Comparison of ENCODE assay signal across 23 mouse cellular contexts in the genomic region with DNA sequence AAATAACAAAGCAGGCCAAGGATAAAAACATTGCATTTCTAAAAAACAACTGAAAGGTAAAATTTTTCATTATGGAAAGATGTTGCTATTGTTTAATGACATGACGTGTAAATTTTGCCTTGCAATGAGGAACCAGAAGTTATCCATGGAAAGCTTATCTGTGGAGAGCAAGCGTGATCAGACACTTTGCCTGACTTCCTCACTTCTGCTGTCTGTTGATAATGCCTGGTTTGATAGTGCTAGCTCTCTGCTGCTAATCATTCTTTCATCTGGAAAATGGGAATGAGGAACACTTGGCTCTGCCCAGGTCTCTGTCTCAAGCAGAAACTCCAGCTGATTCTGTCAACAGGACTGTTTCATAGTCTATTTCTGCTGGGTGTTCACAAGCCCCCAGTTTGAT. TPM values are rescaled to one million over a fixed set of nuclear protein-coding genes. Genes with fewer than 3 reads are reported as not detected.
DNase-seq lines count a peak whose midpoint lies in the region; ATAC-seq and TF ChIP-seq lines count a peak whose summit lies in the region.
"Had no signal": no experiment of that assay in that cellular context is flagged by ENCODE, and none has a peak within 500 bp of the region (broad histone marks: within the 10 kb centered on the region; RNA-seq: fewer than 3 reads in every experiment).

No protein-coding gene starts in this region.

- no peaks in the 10 kb centered on the region for H3K36me3 ChIP-seq in liver, embryonic 12.5 days
- H3K36me3 ChIP-seq in liver, postnatal 0 days (replicated peaks; ENCODE audit: insufficient read depth, low read length), result no peaks in the 10 kb centered on the region
- H3K36me3 ChIP-seq in liver, embryonic 13.5 days, result no peaks in the 10 kb centered on the region
- H3K36me3 ChIP-seq in kidney, embryonic 15.5 days, result no peaks in the 10 kb centered on the region
- H3K36me3 ChIP-seq: embryonic facial prominence, embryonic 13.5 days; embryonic facial prominence, embryonic 15.5 days; forebrain, embryonic 10.5 days; forebrain, embryonic 12.5 days had no signal

- 12% methylated on average over 2 of the region's 2 CpGs for WGBS in liver, embryonic 12.5 days (ENCODE audit: insufficient replicate concordance)
- WGBS in liver, postnatal 0 days (ENCODE audit: insufficient replicate concordance), result 32% methylated on average over 2 of the region's 2 CpGs
- WGBS in liver, embryonic 13.5 days (ENCODE audit: insufficient replicate concordance), result 15% methylated on average over 2 of the region's 2 CpGs
- WGBS in kidney, embryonic 15.5 days, result 86% methylated on average over 2 of the region's 2 CpGs

- ATAC-seq in liver, embryonic 12.5 days, result peak; percentile 69; the same call in 1 of the 2 replicates
- no peak for ATAC-seq in liver, postnatal 0 days
- ATAC-seq in liver, embryonic 13.5 days (ENCODE audit: low read depth), result peak; percentile 57; the same call in 1 of the 2 replicates
- ATAC-seq in kidney, embryonic 15.5 days (replicated peaks; ENCODE audit: low FRiP score), result no peak
- ATAC-seq: forebrain, embryonic 14.5 days; forebrain, embryonic 16.5 days had no signal

- no peaks in the 10 kb centered on the region for H3K9me3 ChIP-seq in liver, embryonic 12.5 days (replicated peaks)
- H3K9me3 ChIP-seq in liver, postnatal 0 days (ENCODE audit: low read length), result no peaks in the 10 kb centered on the region
- H3K9me3 ChIP-seq in liver, embryonic 13.5 days (replicated peaks), result no peaks in the 10 kb centered on the region
- H3K9me3 ChIP-seq in kidney, embryonic 15.5 days (replicated peaks), result no peaks in the 10 kb centered on the region
- H3K9me3 ChIP-seq: embryonic facial prominence, embryonic 13.5 days; embryonic facial prominence, embryonic 15.5 days; forebrain, embryonic 10.5 days; forebrain, embryonic 12.5 days had no signal

- TF ChIP-seq EP300 in liver, postnatal 0 days (IDR thresholded peaks at IDR 0.05; ENCODE audit: low read depth), result no peak

- no peak overlapping the region for H3K4me2 ChIP-seq in liver, embryonic 12.5 days
- no peak overlapping the region for H3K4me2 ChIP-seq in liver, postnatal 0 days (ENCODE audit: low read depth, low read length)
- H3K4me2 ChIP-seq in liver, embryonic 13.5 days, result no peak overlapping the region
- no peak overlapping the region for H3K4me2 ChIP-seq in kidney, embryonic 15.5 days
- H3K4me2 ChIP-seq: embryonic facial prominence, embryonic 13.5 days; embryonic facial prominence, embryonic 15.5 days; forebrain, embryonic 12.5 days had no signal

- no peaks in the 10 kb centered on the region for H3K27me3 ChIP-seq in liver, embryonic 12.5 days (replicated peaks)
- H3K27me3 ChIP-seq in liver, postnatal 0 days (ENCODE audit: insufficient read depth, low read length), result no peaks in the 10 kb centered on the region
- H3K27me3 ChIP-seq in liver, embryonic 13.5 days, result no peaks in the 10 kb centered on the region
- no peaks in the 10 kb centered on the region for H3K27me3 ChIP-seq in kidney, embryonic 15.5 days
- H3K27me3 ChIP-seq: embryonic facial prominence, embryonic 13.5 days; embryonic facial prominence, embryonic 15.5 days; forebrain, embryonic 12.5 days had no signal

- peaks cover 28% of the 10 kb centered on the region for H3K4me1 ChIP-seq in liver, embryonic 12.5 days
- no peaks in the 10 kb centered on the region for H3K4me1 ChIP-seq in liver, postnatal 0 days (ENCODE audit: insufficient read depth)
- H3K4me1 ChIP-seq in liver, embryonic 13.5 days (replicated peaks), result peaks cover 13% of the 10 kb centered on the region
- H3K4me1 ChIP-seq in kidney, embryonic 15.5 days, result no peaks in the 10 kb centered on the region; the same call in 1 of the 2 replicates
- H3K4me1 ChIP-seq: embryonic facial prominence, embryonic 13.5 days; embryonic facial prominence, embryonic 15.5 days; forebrain, embryonic 10.5 days; forebrain, embryonic 12.5 days had no signal

- no peak for DNase-seq in liver, postnatal 0 days
- DNase-seq in MEL-GATA-1-ER (ENCODE audit: extremely low read depth, low read depth), result peak; percentile 35
- DNase-seq in liver, embryonic 13.5 days, result no peak
- no peak for DNase-seq in spleen, postnatal 14 days (ENCODE audit: low spot score in 2 of 2)
- DNase-seq in cerebellum, adult 11 months, result no peak
- DNase-seq: adrenal gland, adult 2 months; adrenal gland, postnatal 10 days; adrenal gland, postnatal 25 days; cerebellum, adult 11-12 months; cerebellum, adult 2 months; cerebellum, adult 9-10 months; cerebellum, postnatal 14 days; embryo, embryonic 11 days had no signal

- no peak for TF ChIP-seq CTCF in liver, postnatal 0 days (IDR thresholded peaks at IDR 0.05; ENCODE audit: low read depth)

- no peak overlapping the region for H3K27ac ChIP-seq in liver, embryonic 12.5 days
- no peak overlapping the region for H3K27ac ChIP-seq in liver, postnatal 0 days (ENCODE audit: low read depth)
- H3K27ac ChIP-seq in liver, embryonic 13.5 days, result no peak overlapping the region
- no peak overlapping the region for H3K27ac ChIP-seq in kidney, embryonic 15.5 days
- H3K27ac ChIP-seq: embryonic facial prominence, embryonic 13.5 days; embryonic facial prominence, embryonic 15.5 days; forebrain, embryonic 10.5 days; forebrain, embryonic 12.5 days had no signal

- no peak overlapping the region for H3K9ac ChIP-seq in liver, embryonic 12.5 days
- no peak overlapping the region for H3K9ac ChIP-seq in liver, postnatal 0 days (replicated peaks)
- no peak overlapping the region for H3K9ac ChIP-seq in liver, embryonic 13.5 days
- H3K9ac ChIP-seq in kidney, embryonic 15.5 days, result no peak overlapping the region
- H3K9ac ChIP-seq: embryonic facial prominence, embryonic 13.5 days; embryonic facial prominence, embryonic 15.5 days; forebrain, embryonic 12.5 days had no signal

- no peak overlapping the region for H3K4me3 ChIP-seq in liver, embryonic 12.5 days
- H3K4me3 ChIP-seq in liver, postnatal 0 days (ENCODE audit: low read depth, low read length), result no peak overlapping the region
- H3K4me3 ChIP-seq in liver, embryonic 13.5 days (replicated peaks), result no peak overlapping the region
- no peak overlapping the region for H3K4me3 ChIP-seq in kidney, embryonic 15.5 days (replicated peaks)
- H3K4me3 ChIP-seq: embryonic facial prominence, embryonic 13.5 days; embryonic facial prominence, embryonic 15.5 days; erythroblast, embryonic 14.5 days; forebrain, embryonic 10.5 days; forebrain, embryonic 12.5 days had no signal

RNA-seq across cellular contexts. Expression of gene Gucy1a1, which starts 20.3 kb away (rescaled TPM):
- 9.8 TPM in 2 replicates for polyA plus RNA-seq in liver, embryonic 12.5 days (2016; fragmentation: Nextera tagmentation; extraction: Ambion mirVana)
- 6.4 and 8.2 TPM in 2 replicates for polyA plus RNA-seq in liver, postnatal 0 days (2015; fragmentation: Nextera tagmentation; extraction: Ambion mirVana)
- polyA plus RNA-seq in liver, embryonic 13.5 days (2015; fragmentation: Nextera tagmentation; extraction: Ambion mirVana), result 5.8 and 7.2 TPM in 2 replicates
- polyA plus RNA-seq in kidney, embryonic 15.5 days (2015; fragmentation: Nextera tagmentation; extraction: Ambion mirVana), result 63.3 and 65.9 TPM in 2 replicates
- polyA plus RNA-seq: C2C12; erythroblast, embryonic 14.5 days had no signal

Comparison
In these comparisons a context has a peak if more than half of its experiments do, and no peak if none do; other contexts are left out.
1. ATAC-seq: peak in liver, embryonic 12.5 days (single experiment) and liver, embryonic 13.5 days (single experiment); none in liver, postnatal 0 days (single experiment) and kidney, embryonic 15.5 days (single experiment).